Mouse (Mus musculus) limb, embryonic 14.5 days (tissue): ENCODE measurements at regions not wholly inside any gene's neighbourhood (a gene's known extent, or its start where the extent isn't known, plus 50 kb on each side); places are given as distances from the start of the nearest gene placed in this dataset.

ENCODE experiments used
- ATAC-seq: fragments of 200-750 bp; cut with Nextera tagmentation; 2 replicates; pipeline ENCODE4 v1.8.0; 2017; ENCODE audit warnings: low read depth, moderate number of reproducible peaks, moderate TSS enrichment; ENCODE audit not compliant: low FRiP score
- DNase-seq: peaks from one replicate; pipeline ENCODE4 v3.0.0-alpha.2; 2015; ENCODE audit warnings: low spot score
- H3K27ac ChIP-seq: fragments of 300-500 bp; sonication (generic); replicated peaks from 2 replicates; pipeline ENCODE4 v1.5.1; 2014; ENCODE audit warnings: low read depth, mild to moderate bottlenecking, low read length, moderate library complexity, mixed read lengths
- H3K27me3 ChIP-seq: fragments of 300-500 bp; sonication (generic); 2 replicates; pipeline ENCODE4 v1.6.1; 2014; ENCODE audit warnings: low read length, mixed read lengths; ENCODE audit not compliant: control insufficient read depth, insufficient read depth
- H3K36me3 ChIP-seq: fragments of 300-500 bp; sonication (generic); 2 replicates; pipeline ENCODE4 v1.6.1; 2014; ENCODE audit warnings: mild to moderate bottlenecking, low read length, moderate library complexity, mixed read lengths; ENCODE audit not compliant: control insufficient read depth, insufficient read depth
- H3K4me1 ChIP-seq: fragments of 300-500 bp; sonication (generic); 2 replicates; pipeline ENCODE4 v1.6.1; 2014; ENCODE audit warnings: antibody characterized with exemption, low read length, mixed read lengths; ENCODE audit not compliant: control insufficient read depth, insufficient read depth
- H3K4me2 ChIP-seq: fragments of 300-500 bp; sonication (generic); replicated peaks from 2 replicates; pipeline ENCODE4 v1.6.1; 2014; ENCODE audit warnings: low read depth, mild to moderate bottlenecking, low read length, moderate library complexity; ENCODE audit not compliant: severe bottlenecking
- H3K4me3 ChIP-seq: fragments of 300-500 bp; sonication (generic); replicated peaks from 2 replicates; pipeline ENCODE4 v1.5.1; 2014; ENCODE audit warnings: low read length
- H3K9ac ChIP-seq: fragments of 300-500 bp; sonication (generic); 2 replicates; pipeline ENCODE4 v1.6.1; 2014; ENCODE audit warnings: mild to moderate bottlenecking, low read depth, low read length, moderate library complexity; ENCODE audit not compliant: severe bottlenecking
- H3K9me3 ChIP-seq: fragments of 300-500 bp; sonication (generic); 2 replicates; pipeline ENCODE4 v1.6.1; 2016; ENCODE audit warnings: low read length; ENCODE audit not compliant: control insufficient read depth
- POLR2A ChIP-seq: fragments of 200-500 bp; IDR thresholded peaks from 2 replicates; pipeline ENCODE4 v1.8.0; 2012; ENCODE audit warnings: inconsistent platforms, mild to moderate bottlenecking, moderate library complexity, borderline replicate concordance; ENCODE audit not compliant: insufficient read depth, insufficient read length; ENCODE audit errors: extremely low read depth
- WGBS: fragments of 180-500 bp; shearing (Covaris S2); extraction: QIAGEN DNeasy Blood & Tissue Kit; methylation state at CpG from one replicate; pipeline ENCODE4 v1.1.7; 2014; 5-methylcytosine and 5-hydroxymethylcytosine counted together

GRCm38 (mm10) chr19:14692183-14692582 is 94.3 kb upstream of the Tle4 start:
- H3K27me3 ChIP-seq = no peaks in the 10 kb centered on the region

GRCm38 (mm10) chr19:14685628-14686027 is 87.8 kb upstream of the Tle4 start:
- H3K27me3 ChIP-seq = no peaks in the 10 kb centered on the region
- TF ChIP-seq POLR2A = no peak
- DNase-seq (no peak), ATAC-seq (no peak)
- peaks cover 3% of the 10 kb centered on the region; the same call in 1 of the 2 replicates for H3K9me3 ChIP-seq
- no peak overlapping the region for H3K9ac ChIP-seq
- no peaks in the 10 kb centered on the region for H3K36me3 ChIP-seq
- no peaks in the 10 kb centered on the region for H3K4me1 ChIP-seq
- no peak overlapping the region for H3K4me3 ChIP-seq
- WGBS = 70% methylated on average over 1 of the region's 1 CpGs
- H3K27ac ChIP-seq = no peak overlapping the region
- H3K4me2 ChIP-seq = no peak overlapping the region

More at GRCm38 (mm10) chr19:14692183-14692582, 94.3 kb upstream of the Tle4 start:
- DNase-seq = no peak
- no peak for ATAC-seq
- no peak overlapping the region for H3K27ac ChIP-seq
- no peak overlapping the region for H3K4me2 ChIP-seq
- peaks cover 3% of the 10 kb centered on the region; the same call in 1 of the 2 replicates for H3K9me3 ChIP-seq
- no peaks in the 10 kb centered on the region for H3K4me1 ChIP-seq
- no peak for TF ChIP-seq POLR2A
- no peaks in the 10 kb centered on the region for H3K36me3 ChIP-seq
- no peak overlapping the region for H3K9ac ChIP-seq
- no peak overlapping the region for H3K4me3 ChIP-seq

GRCm38 (mm10) chr19:14684669-14685068 is 86.8 kb upstream of the Tle4 start:
- Histone ChIP-seq H3K9me3 (peaks cover 3% of the 10 kb centered on the region; the same call in 1 of the 2 replicates), H3K27me3 (no peaks in the 10 kb centered on the region), H3K36me3 (no peaks in the 10 kb centered on the region), H3K4me1 (no peaks in the 10 kb centered on the region), H3K4me2 (no peak overlapping the region), H3K4me3 (no peak overlapping the region), H3K9ac (no peak overlapping the region), H3K27ac (no peak overlapping the region)
- no peak for DNase-seq
- no peak for ATAC-seq
- TF ChIP-seq POLR2A = no peak
- 50% methylated on average over 3 of the region's 3 CpGs for WGBS

GRCm38 (mm10) chr19:14681306-14681705 is 83.5 kb upstream of the Tle4 start:
- DNase-seq (no peak), ATAC-seq (no peak)
- no peak overlapping the region for H3K4me3 ChIP-seq
- no peak overlapping the region for H3K4me2 ChIP-seq
- no peak for TF ChIP-seq POLR2A
- no peaks in the 10 kb centered on the region for H3K27me3 ChIP-seq
- no peaks in the 10 kb centered on the region for H3K36me3 ChIP-seq
- 55% methylated on average over 11 of the region's 11 CpGs for WGBS
- no peak overlapping the region for H3K27ac ChIP-seq
- H3K9ac ChIP-seq = no peak overlapping the region
- no peaks in the 10 kb centered on the region for H3K4me1 ChIP-seq
- H3K9me3 ChIP-seq = no peaks in the 10 kb centered on the region

- H3K36me3 ChIP-seq = no peaks in the 10 kb centered on the region
- H3K27ac ChIP-seq = no peak overlapping the region
- H3K4me1 ChIP-seq = no peaks in the 10 kb centered on the region
- H3K9ac ChIP-seq = no peak overlapping the region
- DNase-seq = no peak
- ATAC-seq = no peak
- no peak for TF ChIP-seq POLR2A
- no peak overlapping the region for H3K4me2 ChIP-seq
- H3K27me3 ChIP-seq = no peaks in the 10 kb centered on the region
- H3K4me3 ChIP-seq = no peak overlapping the region
- no peaks in the 10 kb centered on the region for H3K9me3 ChIP-seq
- 96% methylated on average over 2 of the region's 2 CpGs for WGBS
Measured at GRCm38 (mm10) chr19:14679776-14680175, 81.9 kb upstream of the Tle4 start.

GRCm38 (mm10) chr19:14678584-14678983 is 80.7 kb upstream of the Tle4 start:
- Histone ChIP-seq H3K36me3 (no peaks in the 10 kb centered on the region), H3K4me3 (no peak overlapping the region), H3K4me2 (no peak overlapping the region), H3K27me3 (no peaks in the 10 kb centered on the region), H3K4me1 (no peaks in the 10 kb centered on the region), H3K9me3 (no peaks in the 10 kb centered on the region), H3K27ac (no peak overlapping the region), H3K9ac (no peak overlapping the region)
- DNase-seq (no peak), ATAC-seq (no peak)
- WGBS = 81% methylated on average over 4 of the region's 4 CpGs
- no peak for TF ChIP-seq POLR2A
